Mouse (Mus musculus) CH12.LX (cell line): Measurements from ENCODE around the gene Tyrobp. TPM values are rescaled to one million over a fixed set of nuclear protein-coding genes. Genes with fewer than 3 reads are reported as not detected.

Source experiments
- DNase-seq: peaks from one replicate; pipeline ENCODE4 v3.0.0-alpha.2; 2013; ENCODE audit errors: extremely low read depth
- H3K27ac ChIP-seq: 2 replicates; pipeline ENCODE4 v1.5.1; 2012; ENCODE audit warnings: low read depth, mild to moderate bottlenecking, control low read depth, moderate library complexity; ENCODE audit not compliant: insufficient read depth
- H3K27me3 ChIP-seq: replicated peaks from 2 replicates; pipeline ENCODE3; 2012; ENCODE audit warnings: inconsistent platforms
- H3K36me3 ChIP-seq, 2 experiments: replicated peaks in 1 of 2; 2 replicates each; pipeline versions ENCODE3 to v1.6.1; 2012; ENCODE audit warnings: inconsistent platforms in 1 of 2, low read length in 1 of 2, mild to moderate bottlenecking in 1 of 2, mixed read lengths in 1 of 2, moderate library complexity in 1 of 2; ENCODE audit not compliant: control insufficient read depth in 1 of 2, insufficient read depth in 1 of 2
- H3K4me1 ChIP-seq, 2 experiments: 2 replicates each; pipeline ENCODE4 v1.6.1; 2012; ENCODE audit warnings: inconsistent platforms in 1 of 2, moderate library complexity in 1 of 2; ENCODE audit not compliant: insufficient read depth in 2 of 2, control insufficient read depth in 1 of 2
- H3K4me2 ChIP-seq: 2 replicates; pipeline ENCODE4 v1.6.1; 2012; ENCODE audit warnings: low read depth, mild to moderate bottlenecking, control low read depth; ENCODE audit not compliant: poor library complexity, insufficient read depth, severe bottlenecking
- H3K4me3 ChIP-seq, 3 experiments: fragments of 150-350 bp in 1 of 3; sonication (generic) in 1 of 3; replicated peaks in 1 of 3; 2 replicates each; pipeline versions ENCODE3 to v1.5.1; 2011 to 2012; ENCODE audit warnings: low read depth in 2 of 3, low read length in 2 of 3, mild to moderate bottlenecking in 2 of 3, moderate library complexity in 2 of 3, control low read depth in 1 of 3, improper control_type of control experiment in 1 of 3, inconsistent platforms in 1 of 3, mixed read lengths in 1 of 3; ENCODE audit not compliant: poor library complexity in 1 of 3
- H3K79me2 ChIP-seq: replicated peaks from 2 replicates; pipeline ENCODE4 v1.6.1; 2012; ENCODE audit warnings: mild to moderate bottlenecking, moderate library complexity; ENCODE audit not compliant: control insufficient read depth, poor library complexity, insufficient read depth, severe bottlenecking; ENCODE audit errors: extremely low read depth
- H3K9ac ChIP-seq: 2 replicates; pipeline ENCODE4 v1.6.1; 2012; ENCODE audit warnings: low read depth, mild to moderate bottlenecking, control low read depth, moderate library complexity; ENCODE audit not compliant: insufficient read depth
- H3K9me3 ChIP-seq: replicated peaks from 2 replicates; pipeline ENCODE3; 2012; ENCODE audit warnings: low read length, inconsistent platforms, mixed read lengths
- BHLHE40 ChIP-seq: IDR thresholded peaks from 2 replicates; pipeline ENCODE4 v1.6.1; 2011; ENCODE audit warnings: mild to moderate bottlenecking, low read depth, low read length, improper control_type of control experiment
- CHD1 ChIP-seq: IDR thresholded peaks from 2 replicates; pipeline ENCODE4 v1.6.1; 2012; ENCODE audit warnings: low read depth, low read length, improper control_type of control experiment, inconsistent platforms
- CHD2 ChIP-seq: IDR thresholded peaks from 2 replicates; pipeline ENCODE4 v1.6.1; 2011; ENCODE audit warnings: low read length, improper control_type of control experiment
- CTCF ChIP-seq, 2 experiments: IDR thresholded peaks in 1 of 2; conservative IDR thresholded peaks in 1 of 2; 2 replicates each; pipeline ENCODE4 v1.5.1; 2011 to 2012; ENCODE audit warnings: low read depth in 2 of 2, low read length in 2 of 2, improper control_type of control experiment in 1 of 2, inconsistent platforms in 1 of 2, mild to moderate bottlenecking in 1 of 2, moderate library complexity in 1 of 2
- E2F4 ChIP-seq: IDR thresholded peaks from 2 replicates; pipeline ENCODE4 v1.6.1; 2011; ENCODE audit warnings: low read depth, low read length, improper control_type of control experiment; ENCODE audit not compliant: insufficient replicate concordance
- ELF1 ChIP-seq: IDR thresholded peaks from 2 replicates; pipeline ENCODE4 v1.6.1; 2014; ENCODE audit warnings: low read depth, mild to moderate bottlenecking, inconsistent platforms, low read length, improper control_type of control experiment
- EP300 ChIP-seq: IDR thresholded peaks from 2 replicates; pipeline ENCODE4 v1.6.1; 2011; ENCODE audit warnings: low read length, improper control_type of control experiment
- ETS1 ChIP-seq: conservative IDR thresholded peaks from 2 replicates; pipeline ENCODE4 v1.6.1; 2012; ENCODE audit warnings: low read depth, mild to moderate bottlenecking, inconsistent platforms, low read length, improper control_type of control experiment, moderate library complexity
- GABPA ChIP-seq: IDR thresholded peaks from 2 replicates; pipeline ENCODE4 v1.6.1; 2012; ENCODE audit warnings: low read depth, low read length, improper control_type of control experiment, inconsistent platforms; ENCODE audit not compliant: insufficient replicate concordance
- HCFC1 ChIP-seq: IDR thresholded peaks from 2 replicates; pipeline ENCODE4 v1.6.1; 2012; ENCODE audit warnings: low read depth, mild to moderate bottlenecking, inconsistent platforms, low read length, improper control_type of control experiment
- IRF4 ChIP-seq: IDR thresholded peaks from 2 replicates; pipeline ENCODE4 v1.6.1; 2014; ENCODE audit warnings: low read depth, mild to moderate bottlenecking, inconsistent platforms, low read length, improper control_type of control experiment
- JUN ChIP-seq: IDR thresholded peaks from 2 replicates; pipeline ENCODE4 v1.6.1; 2011; ENCODE audit warnings: low read depth, mild to moderate bottlenecking, low read length, improper control_type of control experiment, moderate library complexity; ENCODE audit not compliant: insufficient read depth
- JUND ChIP-seq: conservative IDR thresholded peaks from 2 replicates; pipeline ENCODE4 v1.6.1; 2011; ENCODE audit warnings: low read depth, low read length, improper control_type of control experiment
- KAT2A ChIP-seq: IDR thresholded peaks from 2 replicates; pipeline ENCODE4 v1.6.1; 2012; ENCODE audit warnings: low read length, improper control_type of control experiment, inconsistent platforms; ENCODE audit not compliant: insufficient replicate concordance
- MAFK ChIP-seq: IDR thresholded peaks from 2 replicates; pipeline ENCODE4 v1.6.1; 2011; ENCODE audit warnings: low read length, improper control_type of control experiment; ENCODE audit not compliant: insufficient replicate concordance
- MAX ChIP-seq: IDR thresholded peaks from 2 replicates; pipeline ENCODE4 v1.6.1; 2011; ENCODE audit warnings: low read length, improper control_type of control experiment
- MAZ ChIP-seq: IDR thresholded peaks from 2 replicates; pipeline ENCODE4 v1.6.1; 2012; ENCODE audit warnings: low read depth, mild to moderate bottlenecking, inconsistent platforms, low read length, improper control_type of control experiment, moderate library complexity
- MEF2A ChIP-seq: IDR thresholded peaks from 2 replicates; pipeline ENCODE4 v1.6.1; 2014; ENCODE audit warnings: low read depth, mild to moderate bottlenecking, inconsistent platforms, low read length, improper control_type of control experiment, borderline replicate concordance
- MXI1 ChIP-seq: IDR thresholded peaks from 2 replicates; pipeline ENCODE4 v1.6.1; 2011; ENCODE audit warnings: mild to moderate bottlenecking, low read depth, low read length, improper control_type of control experiment
- MYC ChIP-seq: IDR thresholded peaks from 2 replicates; pipeline ENCODE4 v1.6.1; 2011; ENCODE audit warnings: low read depth, mild to moderate bottlenecking, improper control_type of control experiment, low read length
- NELFE ChIP-seq: IDR thresholded peaks from 2 replicates; pipeline ENCODE4 v1.6.1; 2011; ENCODE audit warnings: low read depth, low read length, improper control_type of control experiment
- NRF1 ChIP-seq: IDR thresholded peaks from 2 replicates; pipeline ENCODE4 v1.6.1; 2014; ENCODE audit warnings: low read depth, mild to moderate bottlenecking, inconsistent platforms, low read length, improper control_type of control experiment, moderate library complexity
- PAX5 ChIP-seq: IDR thresholded peaks from 2 replicates; pipeline ENCODE4 v1.6.1; 2012; ENCODE audit warnings: low read length, inconsistent platforms, mixed read lengths
- POLR2A ChIP-seq: IDR thresholded peaks from 2 replicates; pipeline ENCODE4 v1.6.1; 2011; ENCODE audit warnings: low read depth, mild to moderate bottlenecking, improper control_type of control experiment, low read length
- POLR2AphosphoS2 ChIP-seq: IDR thresholded peaks from 2 replicates; pipeline ENCODE4 v1.6.1; 2011; ENCODE audit warnings: low read depth, low read length, improper control_type of control experiment
- RCOR1 ChIP-seq: conservative IDR thresholded peaks from 2 replicates; pipeline ENCODE4 v1.6.1; 2012; ENCODE audit warnings: low read depth, mild to moderate bottlenecking, inconsistent platforms, low read length, improper control_type of control experiment
- SIN3A ChIP-seq: IDR thresholded peaks from 2 replicates; pipeline ENCODE4 v1.6.1; 2012; ENCODE audit warnings: low read length, improper control_type of control experiment, inconsistent platforms
- SMC3 ChIP-seq: IDR thresholded peaks from 2 replicates; pipeline ENCODE4 v1.6.1; 2011; ENCODE audit warnings: low read depth, low read length, improper control_type of control experiment
- TBP ChIP-seq: conservative IDR thresholded peaks from 2 replicates; pipeline ENCODE4 v1.6.1; 2011; ENCODE audit warnings: low read depth, low read length, improper control_type of control experiment
- TCF12 ChIP-seq: IDR thresholded peaks from 2 replicates; pipeline ENCODE4 v1.6.1; 2014; ENCODE audit warnings: low read depth, mild to moderate bottlenecking, inconsistent platforms, low read length, improper control_type of control experiment
- UBTF ChIP-seq: IDR thresholded peaks from 2 replicates; pipeline ENCODE4 v1.6.1; 2012; ENCODE audit warnings: low read depth, mild to moderate bottlenecking, inconsistent platforms, low read length, improper control_type of control experiment, moderate library complexity
- USF1 ChIP-seq: IDR thresholded peaks from 2 replicates; pipeline ENCODE4 v1.6.1; 2014; ENCODE audit warnings: low read depth, mild to moderate bottlenecking, inconsistent platforms, low read length, improper control_type of control experiment
- USF2 ChIP-seq: conservative IDR thresholded peaks from 2 replicates; pipeline ENCODE4 v1.6.1; 2011; ENCODE audit warnings: low read depth, low read length, improper control_type of control experiment
- ZC3H11A ChIP-seq: IDR thresholded peaks from 2 replicates; pipeline ENCODE4 v1.6.1; 2012; ENCODE audit warnings: low read depth, mild to moderate bottlenecking, inconsistent platforms, low read length, improper control_type of control experiment
- ZKSCAN1 ChIP-seq: IDR thresholded peaks from 2 replicates; pipeline ENCODE4 v1.6.1; 2012; ENCODE audit warnings: low read depth, inconsistent platforms, low read length, improper control_type of control experiment, borderline replicate concordance
- ZMIZ1 ChIP-seq: IDR thresholded peaks from 2 replicates; pipeline ENCODE4 v1.6.1; 2012; ENCODE audit warnings: low read depth, mild to moderate bottlenecking, inconsistent platforms, low read length, improper control_type of control experiment
- ZNF384 ChIP-seq: IDR thresholded peaks from 2 replicates; pipeline ENCODE4 v1.6.1; 2012; ENCODE audit warnings: low read depth, low read length, improper control_type of control experiment, inconsistent platforms
- dilution Hi-C: fragments of 300-500 bp; cut with MboI; formaldehyde crosslinking; loops from 2 replicates; pipeline ENCODE4 v1.14.3; 2020; ENCODE audit warnings: low sequenced_read_pairs; ENCODE audit not compliant: extremely low pct_unique_long_range_greater_than_20kb, extremely low pct_ligation_motif_present
- in situ Hi-C: fragments of 300-500 bp; cut with MboI; formaldehyde crosslinking; loops from 3 replicates; pipeline ENCODE4 v1.14.3; 2019; ENCODE audit warnings: low sequenced_read_pairs, low pct_ligation_motif_present, low pct_unique_long_range_greater_than_20kb, mixed read lengths
- polyA plus RNA-seq: library from polyadenylated mRNA; unstranded; fragments of >175 nt; gene quantifications from 2 replicates; pipeline ENCODE4 v1.2.1, GENCODE M21; 2012; ENCODE audit warnings: low read depth; ENCODE audit not compliant: insufficient read length
- total RNA-seq, 2 experiments: library from RNA; depleted of rRNA; stranded (reverse); fragments of 300-350 nt in 1 of 2; fragments of >200 nt in 1 of 2; gene quantifications; 2 replicates each; pipeline ENCODE4 v1.2.3; 2012 to 2014

Gene Tyrobp
- total and polyA plus RNA-seq, 3 experiments: 4.2 to 18.9 (median 13.0) TPM

DNA sequence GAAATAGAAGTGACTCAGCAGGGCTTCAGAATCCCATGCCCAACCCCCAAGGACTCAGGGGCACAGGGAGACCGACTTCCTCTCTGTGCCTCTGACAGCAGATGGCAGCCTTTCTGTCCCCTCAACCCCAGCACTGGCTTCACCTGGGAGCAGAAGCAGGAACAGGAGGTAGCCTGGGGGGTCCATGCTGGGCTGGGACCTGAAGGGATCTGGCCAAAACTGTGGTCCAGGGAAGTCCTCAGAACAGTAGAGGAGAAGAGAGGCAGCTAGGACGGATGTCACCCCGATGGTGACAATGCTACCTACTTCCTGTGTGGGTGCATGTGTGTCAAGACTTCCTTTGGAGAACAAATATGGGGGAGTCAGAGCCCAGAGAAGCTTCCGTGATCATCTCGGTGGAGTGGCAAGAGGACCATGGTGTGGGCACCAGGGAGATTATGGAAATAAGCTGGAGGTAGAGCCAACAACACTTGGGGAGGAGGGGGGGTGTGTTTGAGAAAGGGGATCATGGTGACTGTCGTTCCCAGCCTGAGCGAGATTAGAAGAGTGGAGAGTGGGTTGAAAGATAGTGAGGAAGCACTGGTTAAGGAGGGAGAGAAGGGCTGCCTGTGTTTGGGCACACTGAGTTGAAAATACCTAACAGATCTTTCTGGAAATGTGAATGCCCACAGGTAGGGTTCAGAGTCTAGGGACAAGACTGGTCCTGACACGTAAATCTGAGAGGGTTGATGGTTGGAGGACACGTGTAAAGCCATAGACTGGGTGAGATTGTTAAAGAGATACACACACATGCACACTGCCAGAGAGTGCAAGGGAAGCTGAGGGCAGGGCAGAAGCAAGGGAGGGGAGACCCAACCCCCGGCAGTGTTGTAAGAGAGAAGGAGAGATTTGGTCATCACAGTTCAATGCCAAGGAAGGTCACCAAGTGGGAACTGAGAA is 6.3 kb downstream of the Tyrobp start, which contains the start of gene Hcst:
Gene Hcst (minus strand): TSS at position 294 of the 939 bp plus-strand sequence.
- H3K27ac ChIP-seq: peak within 1 kb of the TSS; percentile 88
- in situ Hi-C loops: no loop called here
- peak; percentile 53; the same call in 1 of the 2 replicates for TF ChIP-seq TBP
- no peak; the same call in none of the 2 replicates for TF ChIP-seq MAZ
- TF ChIP-seq CHD1: no peak
- no peak for TF ChIP-seq ZKSCAN1
- TF ChIP-seq RCOR1: no peak
- TF ChIP-seq USF1: no peak
- TF ChIP-seq IRF4: peak; percentile 19; the same call in 1 of the 2 replicates
- TF ChIP-seq POLR2A: peak; percentile 65
- no peak for TF ChIP-seq PAX5
- no peak; the same call in 1 of the 2 replicates for TF ChIP-seq MYC
- no peak for TF ChIP-seq E2F4
- peak; percentile 78 for TF ChIP-seq BHLHE40
- no peak for TF ChIP-seq USF2
- peak; percentile 65 for TF ChIP-seq SIN3A
- TF ChIP-seq SMC3: no peak
- TF ChIP-seq MEF2A: no peak
- TF ChIP-seq CTCF (conservative IDR thresholded peaks at IDR 0.05 in 1 of 2, IDR thresholded peaks at IDR 0.05 in 1 of 2; ENCODE audit: low read depth in 2 of 2, low read length in 2 of 2): peak in 1 of 2 experiments; percentile 55; a peak in 2 of 4 replicates
- TF ChIP-seq UBTF: no peak
- 0 out of 2 replicates have a peak, but pooled peaks have one; percentile 43 for TF ChIP-seq KAT2A
- peak; percentile 61 for TF ChIP-seq ETS1
- peak; percentile 66 for TF ChIP-seq CHD2
- no peak for TF ChIP-seq NELFE
- 0 out of 2 replicates have a peak, but pooled peaks have one; percentile 18 for TF ChIP-seq NRF1
- TF ChIP-seq MXI1: peak; percentile 48; the same call in 1 of the 2 replicates
- no peak for TF ChIP-seq JUN
- no peak for TF ChIP-seq POLR2AphosphoS2
- peak; percentile 54 for TF ChIP-seq TCF12
- TF ChIP-seq EP300: 0 out of 2 replicates have a peak, but pooled peaks have one; percentile 19
- peak; percentile 35 for TF ChIP-seq HCFC1
- no peak for TF ChIP-seq GABPA
- TF ChIP-seq ELF1: no peak; the same call in none of the 2 replicates
- TF ChIP-seq JUND: no peak
- no peak for TF ChIP-seq ZNF384
- peak; percentile 61 for TF ChIP-seq MAX
- TF ChIP-seq ZMIZ1: peak; percentile 48; the same call in 1 of the 2 replicates
- no peak for TF ChIP-seq ZC3H11A
- 0 out of 2 replicates have a peak, but pooled peaks have one; percentile 42 for TF ChIP-seq MAFK

More for the DNA sequence above, 6.3 kb downstream of the Tyrobp start, which contains the start of gene Hcst:
- DNase-seq: peak; percentile 89
- Histone ChIP-seq H3K4me2 (peak within 1 kb of the TSS; percentile 60), H3K9me3 (peaks cover 10% of the 10 kb centered on the region), H3K27me3 (no peaks in the 10 kb centered on the region), H3K4me3 (peak within 1 kb of the TSS; percentile 40 to 93 (median 58)), H3K4me1 (peaks cover 9 to 61% of the 10 kb centered on the region in 2 experiments), H3K36me3 (peaks cover 13 to 28% of the 10 kb centered on the region in 2 experiments), H3K79me2 (peaks cover 22% of the 10 kb centered on the region), H3K9ac (peak within 1 kb of the TSS; percentile 17; the same call in 1 of the 2 replicates)
- dilution Hi-C loops: no loop called here
